Mouse (Mus musculus) gastrocnemius, postnatal 14 days (tissue): Measurements from ENCODE around the gene Gm11937. TPM values are rescaled to one million over a fixed set of nuclear protein-coding genes. Genes with fewer than 3 reads are reported as not detected.
"Not testable (repeated sequence)": the region's sequence is repeated elsewhere in the genome, so short reads cannot be mapped to it uniquely, and the experiment has no call there.

ENCODE experiments used
- DNase-seq: peaks from one replicate; pipeline ENCODE4 v3.0.0; 2021; ENCODE audit warnings: mixed read lengths
- intact Hi-C: fragments of 180-260 bp; cut with DNase I; formaldehyde crosslinking; loops from one replicate; pipeline ENCODE4 v1.15.1; 2025; ENCODE audit warnings: low total_unique reads
- long read RNA-seq, 2 experiments: library from polyadenylated mRNA; stranded (forward); transcript quantifications; one replicate each; pipeline ENCODE4 v2.0.0; 2021
- total RNA-seq, 2 experiments: library from RNA; stranded (reverse); gene quantifications; 2 replicates each; pipeline ENCODE4 v1.2.3; 2021

The Gm11937 gene
- not detected for total RNA-seq
- long read RNA-seq, experiment 1, result 0 reads
- long read RNA-seq, experiment 2, result 0 reads

- DNase-seq, intact Hi-C loops: not testable (repeated sequence)
These were observed at the start of gene Gm11937 for GRCm38 (mm10) chr11:99610089-99610488. Gene Gm11937, minus strand, starts transcription at chr11:99610189.

GRCm38 (mm10) chr11:99659256-99659655 is 49.3 kb upstream of the Gm11937 start:
- intact Hi-C loops, result no loop called here
- no peak for DNase-seq

GRCm38 (mm10) chr11:99658467-99659010 is 48.5 kb upstream of the Gm11937 start, which contains the start of gene Gm11563:
Gene Gm11563, minus strand, starts transcription at chr11:99658960.
- DNase-seq, intact Hi-C loops: not testable (repeated sequence)

DNA sequence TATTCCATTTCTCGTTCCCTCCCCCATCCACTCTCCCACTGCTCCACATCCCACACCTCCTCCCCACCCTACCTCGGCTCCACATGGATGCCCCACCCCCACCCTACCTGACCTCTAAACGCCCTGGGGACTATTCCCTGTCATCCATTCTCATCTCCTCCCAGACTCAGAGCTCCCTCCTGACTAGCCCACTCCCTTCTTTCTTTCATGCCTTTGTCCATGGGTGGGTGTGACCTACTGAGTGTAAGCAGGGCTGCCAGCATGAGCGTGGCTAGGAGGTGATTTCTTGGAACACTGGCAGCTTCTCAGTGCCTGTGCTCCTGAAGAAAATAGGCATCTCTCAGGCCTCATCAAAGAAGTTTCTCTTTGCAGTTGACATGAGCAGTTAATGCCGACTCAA is 47.1 kb upstream of the Gm11937 start:
- no peak for DNase-seq
- intact Hi-C loops, result no loop called here

DNA sequence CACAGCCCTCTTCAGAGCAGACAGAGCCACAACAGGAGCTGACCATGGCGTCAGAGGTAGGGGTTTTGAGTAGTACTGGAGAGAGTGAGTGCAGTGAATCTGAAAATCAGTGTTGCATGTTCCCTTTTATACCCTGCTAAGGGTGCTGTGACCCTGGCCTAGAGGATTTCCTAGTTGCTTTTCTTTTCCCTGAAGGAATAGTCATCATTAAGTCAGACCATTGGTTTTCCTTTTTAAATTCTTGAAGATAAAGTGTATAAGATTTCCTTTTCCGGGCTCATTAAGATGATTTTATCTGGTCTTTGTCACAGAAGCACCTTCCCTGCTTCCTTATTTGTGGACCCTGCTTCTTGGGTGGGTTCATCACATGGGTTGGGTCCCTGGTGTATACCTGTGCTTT is 40.1 kb upstream of the Gm11937 start, which contains the start of gene Gm11555:
Gene Gm11555, minus strand, starts transcription at position 101 of the 400 bp plus-strand sequence.
- intact Hi-C loops, result no loop called here

DNA sequence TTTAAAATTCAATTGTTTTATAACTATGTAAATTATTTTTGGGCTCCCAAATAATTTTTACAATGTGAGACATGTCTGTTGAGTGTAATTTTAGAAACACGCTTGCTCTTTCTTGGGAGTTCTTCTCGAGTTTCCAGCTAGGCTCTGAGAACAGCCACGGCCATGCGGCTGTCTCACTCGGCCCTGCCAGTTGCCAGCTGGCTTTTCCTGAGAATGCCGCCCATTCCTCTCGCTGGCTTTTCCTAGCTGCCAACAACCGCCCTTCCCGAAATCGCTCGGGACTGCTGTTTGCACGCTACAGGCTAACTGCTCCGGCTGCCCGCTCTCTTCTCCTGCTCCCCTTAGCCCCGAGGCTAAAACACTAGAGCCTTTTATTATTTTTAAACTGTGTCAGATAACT is 36.5 kb upstream of the Gm11937 start:
- intact Hi-C loops, result no loop called here
- DNase-seq, result peak; percentile 9

More for the DNA sequence above, 40.1 kb upstream of the Gm11937 start, which contains the start of gene Gm11555:
- no peak for DNase-seq

DNA sequence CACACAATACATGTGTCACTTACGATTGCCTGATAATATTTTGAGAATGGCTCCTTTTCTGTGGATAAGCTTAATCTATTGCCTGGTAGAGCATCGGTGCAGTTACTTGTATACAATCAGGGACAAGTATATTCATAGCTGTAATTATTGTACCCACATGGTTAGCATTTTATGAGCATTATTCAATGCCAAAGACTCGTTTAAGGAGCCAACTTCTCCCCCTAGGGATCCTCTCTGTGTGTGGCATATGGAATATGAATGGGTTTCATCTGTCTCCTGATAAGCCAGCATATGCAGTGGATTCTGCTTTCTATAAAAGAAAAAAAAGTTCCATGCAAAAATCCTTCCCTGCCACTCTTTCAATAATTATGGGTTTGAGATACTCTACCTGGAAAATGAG is 34.4 kb upstream of the Gm11937 start:
- DNase-seq, result no peak
- intact Hi-C loops, result no loop called here

- not testable (repeated sequence) for DNase-seq
These were observed 33.7 kb upstream of the Gm11937 start, which contains the start of gene Krtap4-7 for GRCm38 (mm10) chr11:99643635-99644139. Gene Krtap4-7, minus strand, starts transcription at chr11:99644089.

GRCm38 (mm10) chr11:99640926-99641325 is 30.9 kb upstream of the Gm11937 start:
- no peak for DNase-seq
- intact Hi-C loops, result no loop called here

More at GRCm38 (mm10) chr11:99643635-99644139, 33.7 kb upstream of the Gm11937 start, which contains the start of gene Krtap4-7:
- intact Hi-C loops, result not testable (repeated sequence)

DNA sequence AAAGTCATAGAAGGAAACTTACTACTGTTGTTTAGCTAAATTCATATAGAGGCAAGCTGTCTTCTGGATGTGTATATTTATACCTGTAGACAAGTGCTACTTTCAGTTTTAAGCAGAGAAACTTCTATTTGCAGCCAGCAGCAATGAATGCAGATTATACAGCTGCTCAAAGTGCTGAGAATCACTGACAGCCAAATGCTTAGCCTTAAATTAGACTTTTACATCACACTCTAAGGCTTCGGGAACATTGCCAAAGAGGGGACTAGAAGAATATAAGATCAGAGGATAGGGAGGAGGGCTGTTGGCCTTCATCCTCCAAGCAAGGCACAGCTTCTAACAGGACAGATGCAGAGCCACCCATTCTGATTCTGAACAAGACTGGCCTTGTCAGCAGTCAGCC is 27.1 kb upstream of the Gm11937 start:
- intact Hi-C loops, result no loop called here
- no peak for DNase-seq

GRCm38 (mm10) chr11:99634653-99635134 is 24.7 kb upstream of the Gm11937 start, which contains the start of gene Krtap4-2:
Gene Krtap4-2, minus strand, starts transcription at chr11:99635084.
- intact Hi-C loops, result no loop called here
- DNase-seq, result no peak

DNA sequence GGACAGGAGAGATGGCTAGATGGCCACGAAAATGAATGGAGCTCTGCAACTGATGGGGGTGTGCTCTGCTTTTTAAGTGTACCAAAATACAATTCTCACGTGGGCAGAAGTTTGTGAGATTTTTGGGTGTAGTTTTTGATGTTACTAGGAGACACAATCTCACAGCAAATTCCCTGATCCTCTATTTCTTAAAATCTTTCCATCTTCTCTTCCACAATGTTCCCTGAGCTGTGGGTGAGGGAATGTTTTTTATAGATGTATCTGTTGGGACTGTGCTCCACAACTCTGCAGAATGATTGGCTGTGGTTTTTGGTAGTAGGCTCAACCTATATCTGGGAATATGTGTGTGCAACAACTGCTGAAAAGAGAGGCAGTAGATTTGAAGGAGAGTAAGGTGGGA is 23.3 kb upstream of the Gm11937 start:
- intact Hi-C loops, result no loop called here
- DNase-seq, result no peak

DNA sequence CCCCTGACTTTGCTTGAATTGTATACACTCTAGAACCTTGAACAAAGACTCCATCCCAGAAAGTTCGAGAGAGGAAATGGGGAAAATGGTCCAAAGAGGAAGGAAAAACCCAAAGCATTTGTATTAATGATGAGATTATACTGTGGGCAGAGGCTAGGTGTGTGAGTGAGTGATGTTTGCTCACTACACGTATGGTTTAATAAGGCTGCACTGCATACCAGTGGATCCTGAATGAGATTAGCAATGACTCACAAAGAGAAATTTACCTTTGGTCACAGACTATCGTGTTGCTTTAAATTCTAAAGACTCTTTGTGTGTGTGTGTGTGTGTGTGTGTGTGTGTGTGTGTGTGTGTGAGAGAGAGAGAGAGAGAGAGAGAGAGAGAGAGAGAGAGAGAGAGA is 20.9 kb upstream of the Gm11937 start:
- intact Hi-C loops, result no loop called here
- DNase-seq, result no peak

DNA sequence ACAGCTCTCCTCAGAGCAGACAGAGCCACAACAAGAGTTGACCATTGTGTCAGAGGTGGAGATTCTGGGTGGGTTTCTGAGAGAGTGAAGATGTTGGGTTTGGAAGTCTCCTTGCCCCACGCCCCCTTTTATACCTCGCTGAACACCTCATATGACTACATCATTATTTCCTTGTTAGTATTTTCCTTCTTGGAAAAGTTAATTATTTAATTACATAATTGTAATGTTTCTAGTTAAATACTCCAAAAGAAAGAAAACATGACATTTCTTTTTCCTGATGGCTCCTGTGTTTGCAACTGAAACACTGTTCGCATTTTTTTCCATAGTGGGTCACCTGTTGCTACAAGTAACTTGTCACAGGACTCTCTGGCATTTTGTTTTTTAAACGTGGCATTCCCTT is 18.1 kb upstream of the Gm11937 start, which contains the start of gene Krtap4-1:
Gene Krtap4-1, minus strand, starts transcription at position 101 of the 400 bp plus-strand sequence.
- DNase-seq, result no peak

GRCm38 (mm10) chr11:99620335-99620734 is 10.3 kb upstream of the Gm11937 start, which contains the start of gene Gm11562:
Gene Gm11562, minus strand, starts transcription at chr11:99620435.
- DNase-seq, result no peak
- intact Hi-C loops, result no loop called here

More for the DNA sequence above, 18.1 kb upstream of the Gm11937 start, which contains the start of gene Krtap4-1:
- intact Hi-C loops, result no loop called here

DNA sequence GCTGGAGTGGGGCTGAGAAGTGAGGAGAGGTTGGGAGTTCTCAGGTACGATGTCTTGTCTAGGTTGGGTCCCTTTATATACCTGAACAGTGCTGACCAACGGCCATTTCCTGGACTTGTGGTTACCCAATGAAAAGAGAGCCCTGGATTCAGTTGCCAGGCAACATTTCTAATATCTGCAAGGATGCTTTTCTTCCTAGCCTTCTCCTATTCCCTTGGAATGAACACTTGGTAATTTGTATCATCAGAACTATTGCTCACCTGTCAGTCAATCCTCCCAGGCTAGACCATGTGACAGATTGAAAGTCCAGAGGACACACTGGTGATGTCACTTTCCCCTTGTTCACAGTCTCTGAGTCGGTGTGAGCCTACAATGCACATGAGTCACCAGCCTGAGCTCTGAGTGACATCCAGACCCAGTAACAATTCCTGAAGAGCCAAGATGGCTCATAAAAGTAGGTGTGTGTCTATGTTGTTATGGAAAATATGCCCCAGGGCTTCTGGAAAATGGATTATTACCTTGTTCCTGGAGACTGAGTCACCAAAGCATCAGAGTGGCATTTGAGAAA is 4.9 kb upstream of the Gm11937 start, which contains the start of gene Krtap2-4:
Gene Krtap2-4, minus strand, starts transcription at position 51 of the 568 bp plus-strand sequence.
- intact Hi-C loops, result no loop called here
- DNase-seq, result no peak

GRCm38 (mm10) chr11:99609126-99609525 is 863 bp downstream of the Gm11937 start:
- no peak for DNase-seq
- intact Hi-C loops, result no loop called here

DNA sequence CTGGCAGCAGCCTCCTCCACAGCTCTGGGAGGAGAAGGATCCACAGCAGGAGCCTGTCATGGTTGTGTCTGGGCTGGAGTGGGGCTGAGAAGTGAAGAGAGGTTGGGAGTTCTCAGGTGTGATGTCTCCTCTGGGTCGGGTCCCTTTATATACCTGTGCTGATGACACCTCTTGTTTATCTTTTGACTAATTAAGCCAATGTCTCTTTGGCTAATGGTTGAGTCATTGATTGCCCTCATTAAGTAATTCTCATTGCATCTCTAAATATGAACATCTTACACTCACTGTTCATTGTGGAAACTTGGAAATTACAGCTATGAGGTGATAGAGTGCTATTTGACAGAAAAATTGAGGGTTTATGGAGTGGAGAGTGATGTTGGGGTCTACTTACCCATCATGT is 6.8 kb downstream of the Gm11937 start, which contains the start of gene Gm11938:
Gene Gm11938, minus strand, starts transcription at position 101 of the 400 bp plus-strand sequence.
- DNase-seq, intact Hi-C loops: not testable (repeated sequence)

DNA sequence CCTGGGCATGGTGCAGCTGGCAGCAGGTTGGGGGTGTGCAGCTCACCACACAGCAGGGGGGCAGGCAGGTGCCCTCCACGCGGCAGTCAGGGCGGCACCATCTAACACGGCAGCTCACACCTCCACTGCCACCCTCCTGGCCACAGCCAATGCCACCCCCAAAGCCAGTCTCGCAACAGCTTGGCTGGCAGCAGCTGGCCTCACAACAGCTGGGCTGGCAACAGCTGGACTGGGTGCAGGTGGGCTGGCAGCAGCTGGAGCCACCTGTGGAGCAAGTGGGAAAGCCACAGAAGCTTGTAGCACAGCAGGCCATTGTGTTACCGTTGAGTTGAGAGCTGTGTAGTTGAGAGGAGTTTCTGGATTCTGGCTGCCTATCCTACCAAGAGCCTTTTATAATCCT is 12.2 kb downstream of the Gm11937 start, which contains the start of gene Krtap9-3:
Gene Krtap9-3, minus strand, starts transcription at position 364 of the 400 bp plus-strand sequence.
- DNase-seq, intact Hi-C loops: not testable (repeated sequence)

DNA sequence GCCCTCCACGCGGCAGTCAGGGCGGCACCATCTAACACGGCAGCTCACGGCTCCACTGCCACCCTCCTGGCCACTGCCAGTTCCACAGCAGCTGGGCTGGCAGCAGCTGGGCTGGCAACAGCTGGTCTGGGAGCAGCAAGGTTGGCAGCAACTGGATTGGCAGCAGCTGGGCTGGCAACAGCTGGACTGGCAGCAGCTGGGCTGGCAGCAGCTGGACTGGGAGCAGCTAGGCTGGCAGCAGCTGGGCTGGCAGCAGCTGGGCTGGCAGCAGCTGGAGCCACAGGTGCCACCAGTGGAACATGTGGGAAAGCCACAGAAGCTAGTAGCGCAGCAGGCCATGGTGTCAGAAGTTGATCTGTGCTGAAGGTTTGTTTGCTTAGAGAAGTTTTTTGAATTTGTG is 19.0 kb downstream of the Gm11937 start, which contains the start of gene Krtap1-3:
Gene Krtap1-3, minus strand, starts transcription at position 359 of the 400 bp plus-strand sequence.
- intact Hi-C loops, result no loop called here
- DNase-seq, result no peak
